Mouse (Mus musculus): ENCODE data around the gene Tmem160. TPM values are rescaled to one million over a fixed set of nuclear protein-coding genes. Genes with fewer than 3 reads are reported as not detected.

The Tmem160 gene
- polyA plus RNA-seq, 1 experiment from 2014 or later: 57.0 TPM

DNA sequence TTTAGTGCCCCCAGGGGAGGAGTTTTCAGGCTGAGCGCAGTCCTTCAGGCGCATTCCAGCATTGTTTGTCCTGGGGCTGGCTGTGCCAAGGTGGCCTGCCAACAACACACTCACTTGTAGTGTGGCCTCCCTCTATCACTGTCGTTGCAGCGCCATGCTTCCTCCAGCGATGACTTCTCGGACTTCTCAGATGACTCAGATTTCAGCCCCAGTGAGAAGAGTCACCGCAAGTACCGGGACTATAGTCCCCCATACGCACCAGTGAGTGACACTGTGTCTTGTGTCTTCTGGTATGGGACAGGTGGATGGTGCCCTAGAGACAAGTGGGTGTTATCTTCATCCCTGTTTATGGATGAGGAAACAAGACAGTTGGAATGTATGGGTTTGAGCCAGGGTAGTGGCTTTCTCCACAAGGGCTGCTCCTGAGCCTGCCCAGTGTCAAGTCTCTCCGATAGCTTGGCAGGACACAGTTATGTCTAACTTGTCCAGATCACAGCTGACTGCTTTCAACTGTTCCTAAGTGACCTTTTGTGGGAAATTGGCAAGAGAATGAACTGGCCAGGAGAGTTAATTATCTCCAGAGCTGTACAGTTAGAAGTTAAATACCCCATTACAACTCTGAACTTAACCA, 35.3 kb upstream of the Tmem160 start:
- Histone ChIP-seq H3K9ac (no peak overlapping the region), H3K4me2 (no peak overlapping the region), H3K27ac (no peak overlapping the region), H3K9me3 (no peaks in the 10 kb centered on the region), H3K4me1 (peaks cover 7% of the 10 kb centered on the region; the same call in 1 of the 2 replicates), H3K36me3 (peaks cover 35% of the 10 kb centered on the region), H3K4me3 (replicated peaks) (no peak overlapping the region), H3K27me3 (replicated peaks) (no peaks in the 10 kb centered on the region)
- no peak for ATAC-seq (ENCODE audit: insufficient read depth, low FRiP score, low read depth)
- 85% methylated on average over 10 of the region's 10 CpGs for WGBS

DNA sequence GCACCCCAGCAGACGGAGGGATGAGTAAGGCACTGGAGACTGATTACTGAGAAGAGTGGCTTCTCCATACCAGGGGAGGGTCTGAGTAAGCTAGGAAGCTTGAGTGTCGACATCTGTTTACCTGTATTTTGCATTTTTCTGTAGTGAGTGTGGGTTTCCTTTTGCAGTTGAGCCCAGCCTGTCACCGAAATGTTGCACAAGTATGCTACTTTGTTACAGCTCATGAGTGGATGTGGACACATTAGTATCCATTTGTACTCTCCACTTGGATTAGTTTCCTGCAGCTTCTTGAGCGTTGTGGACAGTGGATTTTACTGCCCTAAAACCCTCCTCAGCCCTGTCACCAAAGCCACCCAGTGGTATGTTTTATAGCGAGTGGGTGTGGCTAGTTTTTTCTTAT, 33.9 kb upstream of the Tmem160 start:
- Histone ChIP-seq H3K36me3 (peaks cover 40% of the 10 kb centered on the region), H3K4me3 (replicated peaks) (no peak overlapping the region), H3K27ac (no peak overlapping the region), H3K27me3 (replicated peaks) (no peaks in the 10 kb centered on the region), H3K9ac (no peak overlapping the region), H3K9me3 (no peaks in the 10 kb centered on the region), H3K4me1 (no peaks in the 10 kb centered on the region), H3K4me2 (no peak overlapping the region)
- whole genome bisulfite sequencing: 84% methylated on average over 5 of the region's 5 CpGs
- no peak for ATAC-seq (ENCODE audit: insufficient read depth, low FRiP score, low read depth)

DNA sequence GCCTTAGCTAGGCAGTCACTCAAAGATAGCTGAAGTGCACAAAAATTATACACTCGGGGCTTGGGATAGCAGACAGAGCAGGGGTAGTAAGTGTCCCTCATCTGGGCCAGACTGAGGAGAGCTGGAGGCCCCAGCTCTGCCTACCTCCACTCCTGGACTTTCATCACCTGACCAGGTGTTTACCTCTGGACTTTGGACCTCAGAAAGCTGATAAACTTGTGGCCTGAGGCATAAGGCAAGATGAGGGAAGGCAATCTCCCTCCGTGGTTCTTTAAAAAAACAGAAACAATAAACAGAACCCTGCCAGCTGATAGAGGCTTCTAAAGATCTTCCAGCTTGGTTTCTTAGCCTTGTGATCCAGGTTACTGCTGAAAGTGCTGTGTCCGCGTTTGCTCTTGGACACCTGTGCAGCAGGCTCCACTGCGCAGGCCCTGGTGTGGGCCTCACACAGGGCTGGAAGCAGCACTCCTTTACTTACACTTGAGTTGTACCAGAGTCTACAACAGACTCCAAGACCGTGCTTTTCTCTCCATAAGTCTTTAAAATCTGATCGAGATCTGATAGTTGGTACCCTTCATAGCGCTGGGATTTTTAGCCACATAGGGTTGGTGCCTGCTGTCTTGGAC, 32.0 kb upstream of the Tmem160 start:
- 81% methylated on average over 8 of the region's 8 CpGs for WGBS
- Histone ChIP-seq H3K27me3 (replicated peaks) (no peaks in the 10 kb centered on the region), H3K4me2 (no peak overlapping the region), H3K27ac (peak overlapping the region; percentile 70), H3K9ac (no peak overlapping the region), H3K36me3 (peaks cover 54% of the 10 kb centered on the region), H3K4me3 (replicated peaks) (no peak overlapping the region), H3K4me1 (no peaks in the 10 kb centered on the region), H3K9me3 (no peaks in the 10 kb centered on the region)
- peak; percentile 75 for ATAC-seq (ENCODE audit: insufficient read depth, low FRiP score, low read depth)

GRCm38 (mm10) chr7:16422222-16422856, 30.2 kb upstream of the Tmem160 start:
- 83% methylated on average over 18 of the region's 18 CpGs for WGBS
- ATAC-seq (ENCODE audit: insufficient read depth, low FRiP score, low read depth): no peak

DNA sequence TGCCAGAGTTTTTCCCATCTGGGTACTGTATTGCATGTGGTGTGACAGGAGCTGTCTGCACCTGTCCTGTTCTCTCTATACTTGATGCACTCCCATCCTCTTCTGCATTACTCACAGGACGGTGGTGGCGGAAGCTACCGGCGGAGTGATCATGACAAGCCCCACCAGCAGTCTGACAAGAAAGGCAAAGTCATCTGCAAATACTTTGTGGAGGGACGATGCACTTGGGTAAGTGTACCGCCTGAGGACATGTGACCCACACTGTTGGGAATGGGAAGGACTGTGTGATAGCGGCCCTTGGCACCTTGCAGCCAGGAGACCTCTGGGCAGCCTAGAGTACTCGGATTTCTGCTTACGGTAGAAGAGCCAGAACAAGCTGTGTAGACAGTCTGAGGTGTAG, 28.8 kb upstream of the Tmem160 start:
- WGBS: 88% methylated on average over 9 of the region's 9 CpGs
- Histone ChIP-seq H3K9me3 (no peaks in the 10 kb centered on the region), H3K27me3 (replicated peaks) (no peaks in the 10 kb centered on the region), H3K4me1 (no peaks in the 10 kb centered on the region), H3K27ac (no peak overlapping the region), H3K4me3 (replicated peaks) (no peak overlapping the region), H3K4me2 (no peak overlapping the region), H3K36me3 (peaks cover 70% of the 10 kb centered on the region), H3K9ac (no peak overlapping the region)
- no peak for ATAC-seq (ENCODE audit: insufficient read depth, low FRiP score, low read depth)

More at GRCm38 (mm10) chr7:16422222-16422856, 30.2 kb upstream of the Tmem160 start:
- Histone ChIP-seq H3K9ac (no peak overlapping the region), H3K27me3 (replicated peaks) (no peaks in the 10 kb centered on the region), H3K9me3 (no peaks in the 10 kb centered on the region), H3K4me3 (replicated peaks) (no peak overlapping the region), H3K4me2 (no peak overlapping the region), H3K36me3 (peaks cover 60% of the 10 kb centered on the region), H3K4me1 (no peaks in the 10 kb centered on the region), H3K27ac (no peak overlapping the region)

- ATAC-seq (ENCODE audit: insufficient read depth, low FRiP score, low read depth): no peak
- H3K27me3 ChIP-seq (replicated peaks): no peaks in the 10 kb centered on the region
- H3K9me3 ChIP-seq: no peaks in the 10 kb centered on the region
- 88% methylated on average over 10 of the region's 10 CpGs for WGBS
- peaks cover 79% of the 10 kb centered on the region for H3K36me3 ChIP-seq
- no peak overlapping the region for H3K9ac ChIP-seq
- no peak overlapping the region for H3K4me3 ChIP-seq (replicated peaks)
- no peaks in the 10 kb centered on the region for H3K4me1 ChIP-seq
- H3K4me2 ChIP-seq: no peak overlapping the region
- no peak overlapping the region for H3K27ac ChIP-seq
Measured at GRCm38 (mm10) chr7:16425721-16426120, 26.9 kb upstream of the Tmem160 start.

DNA sequence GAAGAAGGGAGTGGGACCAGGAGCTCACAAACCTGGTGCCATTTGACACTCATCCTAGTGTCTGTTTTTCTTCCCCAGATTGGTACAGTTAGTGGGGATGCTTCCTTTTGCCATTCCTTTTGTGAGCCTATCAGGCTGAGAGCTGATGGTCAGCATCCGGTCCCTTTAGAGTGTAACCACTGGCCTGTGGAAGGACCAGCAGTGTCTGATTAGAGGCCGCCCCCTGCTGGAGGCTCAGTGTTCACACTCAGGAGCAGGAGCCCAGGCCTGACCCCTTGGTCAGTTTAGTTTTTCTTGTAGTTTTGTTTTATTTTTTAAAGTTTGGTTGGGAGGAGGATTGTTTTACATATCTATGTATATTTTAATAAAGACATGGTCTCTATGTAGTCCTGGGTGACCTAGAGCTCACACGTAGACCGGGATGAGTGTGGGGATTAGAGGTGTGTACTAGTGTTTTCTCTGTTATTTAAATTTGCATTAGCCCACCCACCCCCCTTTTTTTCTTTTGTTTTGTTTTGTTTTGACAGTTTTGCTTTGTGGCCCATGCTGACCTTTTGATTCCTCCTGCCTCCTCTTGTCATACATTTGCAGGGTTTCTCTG, 26.4 kb upstream of the Tmem160 start:
- WGBS: 56% methylated on average over 4 of the region's 4 CpGs

DNA sequence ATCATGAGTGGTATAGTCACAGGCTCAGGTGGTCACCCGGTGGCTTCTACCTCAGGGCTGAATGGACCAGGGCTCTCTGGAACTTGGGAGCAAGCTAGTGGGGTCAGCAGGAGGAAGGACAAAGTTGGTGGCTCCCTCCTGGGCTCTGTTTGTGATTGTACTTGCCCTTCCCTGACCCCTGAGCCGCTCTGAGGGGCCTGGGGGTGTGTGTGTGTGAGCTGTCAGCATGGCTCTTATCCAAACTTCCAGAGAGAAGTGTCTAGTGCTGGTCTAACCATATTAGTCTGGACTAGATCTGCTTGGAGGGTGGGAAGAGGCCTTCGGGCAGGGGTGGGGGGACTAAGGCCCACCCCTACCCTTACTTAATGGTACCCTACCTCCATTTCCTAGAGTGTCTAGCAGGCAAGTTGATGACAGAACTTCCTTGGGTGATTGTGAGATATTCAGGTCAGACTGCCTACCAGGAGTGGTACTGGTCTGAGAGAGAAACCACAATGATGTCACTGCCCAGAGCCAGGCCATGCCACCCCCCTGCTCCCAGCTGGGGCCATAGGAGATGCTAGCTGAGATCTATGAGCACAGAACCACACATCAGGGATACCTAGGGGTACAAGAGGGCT, 19.1 kb upstream of the Tmem160 start:
- no peaks in the 10 kb centered on the region for H3K9me3 ChIP-seq
- peaks cover 73% of the 10 kb centered on the region for H3K36me3 ChIP-seq
- WGBS: 67% methylated on average over 3 of the region's 3 CpGs
- no peak overlapping the region for H3K27ac ChIP-seq
- no peak overlapping the region for H3K4me3 ChIP-seq (replicated peaks)
- no peaks in the 10 kb centered on the region for H3K4me1 ChIP-seq
- no peaks in the 10 kb centered on the region for H3K27me3 ChIP-seq (replicated peaks)
- ATAC-seq (ENCODE audit: insufficient read depth, low FRiP score, low read depth): no peak
- no peak overlapping the region for H3K9ac ChIP-seq
- no peak overlapping the region for H3K4me2 ChIP-seq

More for the DNA sequence above, 26.4 kb upstream of the Tmem160 start:
- no peaks in the 10 kb centered on the region for H3K27me3 ChIP-seq (replicated peaks)
- H3K36me3 ChIP-seq: peaks cover 79% of the 10 kb centered on the region
- no peak overlapping the region for H3K4me3 ChIP-seq (replicated peaks)
- ATAC-seq (ENCODE audit: insufficient read depth, low FRiP score, low read depth): peak; percentile 69
- no peak overlapping the region for H3K9ac ChIP-seq
- no peak overlapping the region for H3K4me2 ChIP-seq
- H3K9me3 ChIP-seq: no peaks in the 10 kb centered on the region
- no peak overlapping the region for H3K27ac ChIP-seq
- no peaks in the 10 kb centered on the region for H3K4me1 ChIP-seq

DNA sequence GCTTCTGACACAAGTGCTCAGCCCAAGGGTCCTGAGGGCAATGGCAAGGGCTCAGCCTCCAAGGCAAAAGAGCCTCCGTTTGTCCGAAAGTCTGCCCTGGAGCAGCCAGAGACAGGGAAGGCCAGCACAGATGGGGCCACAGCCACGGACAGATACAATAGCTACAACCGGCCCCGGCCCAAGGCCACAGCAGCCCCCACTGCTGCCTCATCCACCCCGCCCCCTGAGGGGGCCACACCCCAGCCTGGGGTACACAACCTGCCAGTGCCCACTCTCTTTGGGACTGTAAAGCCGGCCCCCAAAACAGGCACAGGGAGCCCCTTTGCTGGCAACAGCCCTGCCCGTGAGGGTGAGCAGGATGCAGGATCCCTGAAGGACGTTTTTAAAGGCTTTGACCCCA, 17.5 kb upstream of the Tmem160 start:
- Histone ChIP-seq H3K27me3 (replicated peaks) (no peaks in the 10 kb centered on the region), H3K4me3 (replicated peaks) (no peak overlapping the region), H3K4me1 (no peaks in the 10 kb centered on the region), H3K4me2 (no peak overlapping the region), H3K27ac (no peak overlapping the region), H3K36me3 (peaks cover 56% of the 10 kb centered on the region), H3K9ac (no peak overlapping the region), H3K9me3 (no peaks in the 10 kb centered on the region)
- WGBS: 83% methylated on average over 9 of the region's 9 CpGs
- ATAC-seq (ENCODE audit: insufficient read depth, low FRiP score, low read depth): no peak

DNA sequence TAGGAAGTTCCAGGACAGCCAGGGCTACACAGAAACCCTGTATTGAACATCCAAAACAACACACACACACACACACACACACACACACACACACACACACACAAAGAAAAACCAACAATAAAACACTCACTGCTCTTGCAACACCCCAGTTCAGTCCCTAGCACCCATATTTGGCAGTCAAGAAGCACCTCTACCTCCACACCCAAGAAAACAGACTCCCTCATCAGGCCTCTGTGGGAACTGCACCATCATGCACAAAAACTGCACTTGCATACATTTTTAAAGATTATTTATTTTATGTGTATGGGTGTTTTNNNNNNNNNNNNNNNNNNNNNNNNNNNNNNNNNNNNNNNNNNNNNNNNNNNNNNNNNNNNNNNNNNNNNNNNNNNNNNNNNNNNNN, 11.3 kb upstream of the Tmem160 start:
- no peak overlapping the region for H3K9ac ChIP-seq
- ATAC-seq (ENCODE audit: insufficient read depth, low FRiP score, low read depth): no peak

GRCm38 (mm10) chr7:16451656-16452055, 923 bp upstream of the Tmem160 start:
- ATAC-seq (ENCODE audit: insufficient read depth, low FRiP score, low read depth): no peak
- H3K27ac ChIP-seq: no peak overlapping the region
- H3K4me1 ChIP-seq: peaks cover 7% of the 10 kb centered on the region; the same call in 1 of the 2 replicates
- H3K4me2 ChIP-seq: no peak overlapping the region
- no peak overlapping the region for H3K4me3 ChIP-seq (replicated peaks)
- no peaks in the 10 kb centered on the region for H3K27me3 ChIP-seq (replicated peaks)
- WGBS: 69% methylated on average over 6 of the region's 6 CpGs
- no peak overlapping the region for H3K9ac ChIP-seq
- peaks cover 3% of the 10 kb centered on the region; the same call in 1 of the 2 replicates for H3K36me3 ChIP-seq
- H3K9me3 ChIP-seq: no peaks in the 10 kb centered on the region

More for the DNA sequence above, 11.3 kb upstream of the Tmem160 start:
- no peak overlapping the region for H3K27ac ChIP-seq
- no peaks in the 10 kb centered on the region for H3K9me3 ChIP-seq
- no peaks in the 10 kb centered on the region for H3K4me1 ChIP-seq
- no peak overlapping the region for H3K4me3 ChIP-seq (replicated peaks)
- H3K4me2 ChIP-seq: no peak overlapping the region
- no peaks in the 10 kb centered on the region for H3K36me3 ChIP-seq
- H3K27me3 ChIP-seq (replicated peaks): no peaks in the 10 kb centered on the region

Data from stomach, embryonic 15.5 days (tissue).